Mouse (Mus musculus): ENCODE results near the gene Atg14. TPM values are rescaled to one million over a fixed set of nuclear protein-coding genes. Genes with fewer than 3 reads are reported as not detected.

The Atg14 gene
- polyA plus RNA-seq, 1 experiment from 2014 or later = 19.1 TPM

DNA sequence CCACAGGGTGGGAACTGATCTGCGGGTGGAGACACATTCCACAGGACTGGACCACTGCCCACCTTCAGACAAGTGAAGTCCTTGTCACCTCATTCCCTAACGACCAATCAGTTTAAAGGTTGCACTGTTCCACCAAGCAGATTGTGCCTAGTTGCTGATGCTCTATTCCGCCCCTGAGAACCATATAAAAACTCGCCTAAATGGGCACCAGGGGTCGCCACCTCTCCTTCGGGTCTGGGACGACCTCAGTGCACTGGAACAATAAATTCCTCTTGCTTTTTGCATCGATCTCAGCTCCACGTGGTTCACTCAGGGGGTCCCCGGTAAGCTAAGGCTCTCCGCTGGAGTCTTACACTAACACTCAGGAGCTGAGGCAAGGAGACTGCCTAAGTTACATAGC, 4.3 kb upstream of the Atg14 start:
- ATAC-seq (ENCODE audit: insufficient number of reproducible peaks, insufficient read depth, low FRiP score, low TSS enrichment, low read depth) = no peak
- Histone ChIP-seq H3K4me1 (no peaks in the 10 kb centered on the region), H3K4me3 (no peak overlapping the region), H3K36me3 (no peaks in the 10 kb centered on the region), H3K9ac (no peak overlapping the region), H3K9me3 (no peaks in the 10 kb centered on the region), H3K4me2 (no peak overlapping the region), H3K27me3 (no peaks in the 10 kb centered on the region), H3K27ac (no peak overlapping the region)
- 74% methylated on average over 11 of the region's 11 CpGs for WGBS

DNA sequence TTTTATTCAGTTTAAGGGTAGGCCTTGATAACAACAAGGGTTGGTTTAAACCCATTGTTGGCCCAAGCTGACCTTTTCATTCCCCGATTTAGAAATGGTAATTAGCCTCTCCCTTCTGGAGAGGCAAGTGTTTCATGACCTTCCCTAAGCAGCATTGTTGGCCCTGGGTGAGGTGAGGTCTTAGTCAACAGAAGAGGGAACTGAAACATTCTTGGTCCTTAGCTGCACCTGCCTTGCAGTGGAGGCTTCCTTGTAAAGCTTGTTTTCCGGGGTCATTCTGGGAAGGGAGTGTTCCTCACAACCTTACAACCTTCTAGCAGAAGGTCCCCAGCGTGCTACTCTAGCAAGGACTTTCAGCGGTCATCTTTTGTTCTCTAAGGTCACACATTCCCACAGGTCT, 2.3 kb upstream of the Atg14 start:
- H3K27ac ChIP-seq = no peak overlapping the region
- H3K27me3 ChIP-seq = no peaks in the 10 kb centered on the region
- H3K4me3 ChIP-seq = no peak overlapping the region
- H3K4me1 ChIP-seq = 0 out of 2 replicates have a peak, but pooled peaks cover 1% of the 10 kb centered on the region
- 76% methylated on average over 4 of the region's 4 CpGs for WGBS
- H3K36me3 ChIP-seq = no peaks in the 10 kb centered on the region
- no peak overlapping the region for H3K9ac ChIP-seq
- no peak overlapping the region for H3K4me2 ChIP-seq
- no peak for ATAC-seq (ENCODE audit: insufficient number of reproducible peaks, insufficient read depth, low FRiP score, low TSS enrichment, low read depth)
- no peaks in the 10 kb centered on the region for H3K9me3 ChIP-seq

DNA sequence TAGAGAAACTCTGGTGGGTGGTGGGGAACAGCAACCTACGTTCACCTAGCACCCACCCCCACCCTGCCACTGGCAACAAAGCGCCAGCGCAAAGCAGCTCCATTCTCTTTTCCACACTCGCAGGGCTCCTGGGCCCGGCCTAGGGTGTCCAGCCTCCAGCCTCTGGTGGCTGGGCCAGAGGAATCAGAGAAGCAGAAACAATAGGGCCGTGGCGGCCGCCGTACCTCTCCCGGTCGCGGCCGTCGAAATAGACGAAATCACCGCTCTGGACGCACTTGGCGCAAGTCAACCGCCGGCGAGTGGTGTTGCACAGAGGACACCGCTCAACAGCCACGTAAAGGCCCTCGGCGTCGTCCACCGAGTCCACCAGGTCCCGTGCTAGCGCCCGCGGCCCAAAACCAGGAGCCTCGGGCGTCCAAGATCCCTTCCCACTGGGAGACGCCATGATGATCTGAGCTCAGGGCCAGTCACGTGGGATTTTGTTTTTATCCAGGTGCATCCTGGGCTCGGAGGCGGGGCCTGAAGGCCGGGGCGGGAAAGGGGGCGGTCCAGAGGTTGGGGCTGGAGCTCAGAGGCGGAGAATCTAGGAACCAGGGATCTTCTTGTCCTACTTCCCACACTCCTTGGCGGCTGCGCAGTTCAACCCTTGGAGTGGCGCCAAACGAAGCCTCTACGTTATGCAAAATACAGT, 2.3 kb downstream of the Atg14 start:
- peaks cover 5% of the 10 kb centered on the region; the same call in 1 of the 2 replicates for H3K36me3 ChIP-seq
- peak overlapping the region; percentile 90 for H3K9ac ChIP-seq
- H3K27ac ChIP-seq = 0 out of 2 replicates have a peak overlapping the region, but pooled peaks have one; percentile 35
- peaks cover 8% of the 10 kb centered on the region; the same call in 1 of the 2 replicates for H3K4me1 ChIP-seq
- peak overlapping the region; percentile 92 for H3K4me3 ChIP-seq
- peak overlapping the region; percentile 80 for H3K4me2 ChIP-seq
- under 1% methylated on average over 46 of the region's 46 CpGs for WGBS
- peak; percentile 98 for ATAC-seq (ENCODE audit: insufficient number of reproducible peaks, insufficient read depth, low FRiP score, low TSS enrichment, low read depth)
- H3K27me3 ChIP-seq = no peaks in the 10 kb centered on the region
- no peaks in the 10 kb centered on the region for H3K9me3 ChIP-seq

DNA sequence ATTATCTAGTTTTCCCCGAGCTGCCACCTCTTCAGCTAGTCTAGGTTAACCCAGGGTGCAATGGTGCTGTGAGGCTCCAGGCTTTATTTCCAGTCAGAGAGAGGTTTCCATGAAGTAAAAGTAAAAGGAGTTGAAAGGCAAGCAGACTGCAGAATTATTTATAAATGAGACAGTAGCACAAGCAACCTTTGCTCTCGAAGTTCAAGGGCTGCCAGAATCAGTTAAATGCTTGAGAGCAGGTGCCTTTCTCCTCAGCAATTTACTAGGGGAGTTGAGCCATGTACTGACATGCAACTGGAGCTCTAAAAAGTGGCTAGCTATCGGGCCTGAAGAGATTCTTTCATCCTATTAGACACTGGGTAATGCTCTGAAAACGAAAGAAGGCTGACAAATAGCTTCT, 7.3 kb downstream of the Atg14 start:
- ATAC-seq (ENCODE audit: insufficient number of reproducible peaks, insufficient read depth, low FRiP score, low TSS enrichment, low read depth) = no peak
- H3K4me3 ChIP-seq = no peak overlapping the region
- peaks cover 8% of the 10 kb centered on the region; the same call in 1 of the 2 replicates for H3K4me1 ChIP-seq
- H3K9me3 ChIP-seq = no peaks in the 10 kb centered on the region
- no peak overlapping the region for H3K4me2 ChIP-seq
- no peaks in the 10 kb centered on the region for H3K27me3 ChIP-seq
- peaks cover 20% of the 10 kb centered on the region for H3K36me3 ChIP-seq
- no peak overlapping the region for H3K27ac ChIP-seq
- H3K9ac ChIP-seq = no peak overlapping the region
- 84% methylated on average over 4 of the region's 4 CpGs for WGBS

DNA sequence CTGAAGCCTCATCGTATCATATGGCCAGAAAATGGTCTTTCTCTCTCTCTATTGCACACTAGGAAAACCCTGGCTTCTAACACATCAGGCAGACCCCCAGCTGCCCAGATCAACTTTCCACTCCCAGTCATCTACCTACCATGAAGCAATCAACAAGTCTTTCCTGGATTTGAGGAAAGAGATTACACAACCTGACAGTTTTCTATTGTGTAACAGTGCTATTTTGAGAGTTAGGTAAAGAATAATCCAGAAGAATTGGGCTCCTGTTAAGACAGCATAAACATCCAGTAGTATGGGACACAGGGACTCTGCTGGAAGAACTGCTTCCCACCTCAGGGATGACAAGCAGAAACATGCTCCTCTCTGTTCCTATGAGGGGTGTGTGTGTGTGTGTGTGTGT, 7.9 kb downstream of the Atg14 start:
- H3K27me3 ChIP-seq = no peaks in the 10 kb centered on the region
- peaks cover 23% of the 10 kb centered on the region for H3K36me3 ChIP-seq
- no peaks in the 10 kb centered on the region for H3K9me3 ChIP-seq
- H3K4me3 ChIP-seq = no peak overlapping the region
- WGBS = 91% methylated on average over 1 of the region's 1 CpGs
- H3K27ac ChIP-seq = no peak overlapping the region
- no peak overlapping the region for H3K4me2 ChIP-seq
- peaks cover 5% of the 10 kb centered on the region; the same call in 1 of the 2 replicates for H3K4me1 ChIP-seq
- H3K9ac ChIP-seq = no peak overlapping the region
- no peak for ATAC-seq (ENCODE audit: insufficient number of reproducible peaks, insufficient read depth, low FRiP score, low TSS enrichment, low read depth)

DNA sequence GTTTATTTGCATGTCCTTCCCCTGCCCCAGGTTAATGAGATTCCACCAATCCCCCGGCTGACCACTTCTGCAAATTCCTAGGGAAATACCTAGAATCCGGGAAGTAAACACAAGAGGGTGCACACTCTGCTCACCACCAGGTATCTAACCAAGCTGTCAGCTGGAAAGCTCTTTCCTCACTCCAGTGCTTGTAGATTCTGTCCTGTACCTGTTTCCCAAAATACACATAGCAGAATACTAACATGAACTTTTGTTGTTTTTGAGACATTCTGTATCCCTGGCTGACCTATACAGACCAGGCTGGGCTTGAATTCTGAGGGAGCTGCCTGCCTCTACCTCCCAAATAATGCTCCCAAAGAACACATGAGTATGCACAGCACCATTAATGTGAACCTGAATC, 9.7 kb downstream of the Atg14 start:
- no peaks in the 10 kb centered on the region for H3K4me1 ChIP-seq
- H3K27ac ChIP-seq = no peak overlapping the region
- no peak overlapping the region for H3K4me3 ChIP-seq
- H3K4me2 ChIP-seq = no peak overlapping the region
- ATAC-seq (ENCODE audit: insufficient number of reproducible peaks, insufficient read depth, low FRiP score, low TSS enrichment, low read depth) = no peak
- WGBS = 91% methylated on average over 2 of the region's 2 CpGs
- no peaks in the 10 kb centered on the region for H3K9me3 ChIP-seq
- H3K27me3 ChIP-seq = no peaks in the 10 kb centered on the region
- no peak overlapping the region for H3K9ac ChIP-seq
- H3K36me3 ChIP-seq = peaks cover 36% of the 10 kb centered on the region

DNA sequence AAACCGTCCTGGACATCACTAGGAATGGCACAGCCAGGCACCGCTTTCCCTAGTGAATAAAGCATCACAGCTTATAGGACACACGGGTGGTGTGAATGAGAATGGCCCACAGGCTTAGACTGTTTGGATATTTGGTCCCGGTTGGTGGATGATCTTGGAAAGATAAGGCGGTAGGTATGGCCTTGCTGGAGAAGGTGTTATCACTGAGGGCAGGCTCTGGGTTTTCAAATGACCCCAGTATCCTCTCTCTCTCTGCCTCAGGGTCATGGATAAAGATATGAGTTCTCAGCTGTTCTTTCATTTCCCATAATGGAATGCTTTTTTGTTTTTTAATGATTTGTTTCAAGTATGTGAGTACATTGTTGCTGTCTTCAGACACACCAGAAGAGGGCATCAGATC, 15.2 kb downstream of the Atg14 start:
- Histone ChIP-seq H3K4me2 (no peak overlapping the region), H3K36me3 (peaks cover 57% of the 10 kb centered on the region), H3K4me1 (no peaks in the 10 kb centered on the region), H3K9ac (no peak overlapping the region), H3K27ac (no peak overlapping the region), H3K27me3 (no peaks in the 10 kb centered on the region), H3K9me3 (no peaks in the 10 kb centered on the region), H3K4me3 (no peak overlapping the region)
- WGBS = 96% methylated on average over 5 of the region's 5 CpGs
- no peak for ATAC-seq (ENCODE audit: insufficient number of reproducible peaks, insufficient read depth, low FRiP score, low TSS enrichment, low read depth)

DNA sequence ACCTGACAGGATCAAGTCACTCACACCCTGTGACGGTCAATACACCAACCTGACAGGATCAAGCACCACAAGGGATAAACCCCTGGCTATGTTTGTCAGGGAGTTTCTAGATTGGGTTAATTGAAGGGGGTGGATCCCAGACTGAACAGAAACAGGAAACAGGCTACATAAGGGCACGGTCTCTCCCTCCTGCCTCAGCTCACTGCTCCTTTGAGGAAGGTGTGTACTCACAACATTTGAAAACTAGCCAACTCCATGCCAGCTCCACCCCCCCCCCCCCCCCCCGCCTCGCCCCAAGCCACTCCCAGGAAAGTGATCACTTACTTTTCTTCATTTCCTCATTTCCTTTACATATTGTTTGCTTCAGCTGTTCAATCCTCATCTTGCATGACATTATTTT, 16.2 kb downstream of the Atg14 start:
- H3K36me3 ChIP-seq = peaks cover 58% of the 10 kb centered on the region
- H3K4me1 ChIP-seq = no peaks in the 10 kb centered on the region
- ATAC-seq (ENCODE audit: insufficient number of reproducible peaks, insufficient read depth, low FRiP score, low TSS enrichment, low read depth) = no peak
- no peak overlapping the region for H3K27ac ChIP-seq
- no peak overlapping the region for H3K9ac ChIP-seq
- H3K4me2 ChIP-seq = no peak overlapping the region
- H3K9me3 ChIP-seq = no peaks in the 10 kb centered on the region
- WGBS = 86% methylated on average over 4 of the region's 4 CpGs
- H3K4me3 ChIP-seq = no peak overlapping the region
- H3K27me3 ChIP-seq = no peaks in the 10 kb centered on the region

DNA sequence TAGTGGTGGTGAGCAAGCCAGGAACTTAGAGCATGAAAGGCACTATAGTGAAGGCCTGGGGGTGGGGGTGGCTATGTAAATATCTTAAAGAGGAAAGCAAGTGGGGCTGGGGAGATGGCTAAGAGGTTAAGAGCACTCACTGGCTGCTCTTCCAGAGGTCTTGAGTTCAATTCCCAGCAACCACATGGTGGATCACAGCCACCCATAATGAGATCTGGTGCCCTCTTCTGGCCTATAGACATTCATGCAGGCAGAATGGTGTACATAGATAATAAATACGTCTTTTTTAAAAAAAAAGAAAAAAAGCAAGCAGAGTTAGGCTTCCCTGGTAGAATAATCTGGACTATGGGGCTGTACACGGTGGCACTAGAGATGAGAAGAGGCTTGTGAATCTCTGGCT, 17.1 kb downstream of the Atg14 start:
- Histone ChIP-seq H3K4me3 (no peak overlapping the region), H3K4me1 (no peaks in the 10 kb centered on the region), H3K36me3 (peaks cover 65% of the 10 kb centered on the region), H3K9ac (no peak overlapping the region), H3K4me2 (no peak overlapping the region), H3K27me3 (no peaks in the 10 kb centered on the region), H3K9me3 (no peaks in the 10 kb centered on the region), H3K27ac (no peak overlapping the region)
- ATAC-seq (ENCODE audit: insufficient number of reproducible peaks, insufficient read depth, low FRiP score, low TSS enrichment, low read depth) = no peak
- 90% methylated on average over 2 of the region's 2 CpGs for WGBS

DNA sequence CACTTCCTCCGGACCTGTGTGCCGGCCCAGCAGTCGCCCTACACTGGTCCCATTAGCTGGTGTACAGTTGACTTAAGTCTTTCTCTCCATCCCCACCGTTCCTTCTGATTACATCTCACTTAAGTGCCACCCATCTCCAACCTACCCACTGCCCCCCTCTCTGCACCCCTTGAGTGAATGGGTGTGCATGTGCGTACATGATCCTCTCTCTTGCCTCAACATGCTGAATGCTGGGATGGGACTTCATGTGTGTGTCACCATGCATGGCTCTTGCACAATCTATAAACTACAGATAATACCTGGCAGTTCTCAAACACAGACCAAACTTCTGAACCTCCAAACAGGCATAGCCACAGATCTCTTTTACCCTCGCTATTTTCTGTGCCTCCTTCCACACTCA, 18.8 kb downstream of the Atg14 start:
- H3K9me3 ChIP-seq = no peaks in the 10 kb centered on the region
- no peaks in the 10 kb centered on the region for H3K4me1 ChIP-seq
- no peak overlapping the region for H3K27ac ChIP-seq
- 88% methylated on average over 6 of the region's 6 CpGs for WGBS
- H3K9ac ChIP-seq = no peak overlapping the region
- H3K4me2 ChIP-seq = no peak overlapping the region
- no peak for ATAC-seq (ENCODE audit: insufficient number of reproducible peaks, insufficient read depth, low FRiP score, low TSS enrichment, low read depth)
- H3K27me3 ChIP-seq = no peaks in the 10 kb centered on the region
- no peak overlapping the region for H3K4me3 ChIP-seq
- H3K36me3 ChIP-seq = peaks cover 75% of the 10 kb centered on the region

DNA sequence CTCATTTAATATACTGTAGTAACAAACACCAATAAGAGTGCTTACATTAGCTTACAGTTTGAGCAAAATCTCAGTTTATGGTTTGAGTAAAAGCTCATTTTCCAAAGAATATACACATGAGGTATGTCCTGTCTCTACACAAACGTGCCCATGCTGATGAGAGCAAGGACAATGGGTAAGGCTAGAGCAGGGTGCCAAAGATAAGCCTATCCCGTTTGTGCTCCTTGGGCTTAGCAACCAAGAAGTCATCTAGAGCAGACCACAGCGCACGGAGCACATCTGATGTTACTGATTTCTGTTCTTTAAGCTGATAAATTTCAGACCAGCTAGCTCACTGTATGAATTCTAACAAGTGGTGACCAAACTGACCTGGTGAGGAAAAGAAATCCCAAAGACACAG, 25.6 kb downstream of the Atg14 start:
- no peaks in the 10 kb centered on the region for H3K27me3 ChIP-seq
- no peak overlapping the region for H3K4me3 ChIP-seq
- no peak overlapping the region for H3K9ac ChIP-seq
- 90% methylated on average over 4 of the region's 4 CpGs for WGBS
- no peaks in the 10 kb centered on the region for H3K9me3 ChIP-seq
- H3K36me3 ChIP-seq = peaks cover 95% of the 10 kb centered on the region
- no peak overlapping the region for H3K27ac ChIP-seq
- H3K4me1 ChIP-seq = no peaks in the 10 kb centered on the region
- H3K4me2 ChIP-seq = no peak overlapping the region
- ATAC-seq (ENCODE audit: insufficient number of reproducible peaks, insufficient read depth, low FRiP score, low TSS enrichment, low read depth) = no peak

DNA sequence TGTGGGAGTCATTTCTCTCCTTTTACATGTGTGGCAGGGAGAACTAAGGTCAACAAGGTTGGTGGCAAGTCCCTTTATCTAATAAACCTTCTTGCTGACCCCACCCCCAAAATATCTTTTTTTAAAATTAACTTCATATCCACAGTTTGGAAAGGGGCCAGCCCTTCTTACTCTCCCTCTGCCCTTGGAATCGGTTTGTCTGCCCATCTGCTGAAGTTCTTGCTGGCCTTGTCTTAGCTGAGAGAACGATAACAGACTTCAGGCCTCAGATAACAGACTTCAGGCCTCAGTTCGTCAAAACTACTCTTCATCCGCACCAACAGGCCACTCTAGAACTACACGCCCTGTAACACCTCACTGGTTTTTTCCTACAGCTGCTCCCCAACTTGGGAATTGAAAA, 26.2 kb downstream of the Atg14 start:
- no peak for ATAC-seq (ENCODE audit: insufficient number of reproducible peaks, insufficient read depth, low FRiP score, low TSS enrichment, low read depth)
- Histone ChIP-seq H3K27me3 (no peaks in the 10 kb centered on the region), H3K4me1 (no peaks in the 10 kb centered on the region), H3K4me3 (no peak overlapping the region), H3K36me3 (peaks cover 94% of the 10 kb centered on the region), H3K9ac (no peak overlapping the region), H3K9me3 (no peaks in the 10 kb centered on the region), H3K27ac (no peak overlapping the region), H3K4me2 (no peak overlapping the region)
- 85% methylated on average over 5 of the region's 5 CpGs for WGBS
